Mouse (Mus musculus) midbrain, embryonic 15.5 days (tissue): ENCODE results near the gene Babam1. TPM values are rescaled to one million over a fixed set of nuclear protein-coding genes. Genes with fewer than 3 reads are reported as not detected.

ENCODE experiments used
- ATAC-seq: fragments of 200-750 bp; cut with Nextera tagmentation; replicated peaks from 2 replicates; pipeline ENCODE4 v1.8.0; 2017; ENCODE audit warnings: moderate TSS enrichment
- H3K27ac ChIP-seq: fragments of 300-500 bp; sonication (generic); 2 replicates; pipeline ENCODE4 v1.5.1; 2015; ENCODE audit warnings: mild to moderate bottlenecking, inconsistent platforms
- H3K27me3 ChIP-seq: fragments of 300-500 bp; sonication (generic); replicated peaks from 2 replicates; pipeline ENCODE4 v1.6.1; 2015; ENCODE audit warnings: inconsistent platforms
- H3K36me3 ChIP-seq: fragments of 300-500 bp; sonication (generic); replicated peaks from 2 replicates; pipeline ENCODE4 v1.6.1; 2015; ENCODE audit warnings: inconsistent platforms
- H3K4me1 ChIP-seq: fragments of 300-500 bp; sonication (generic); 2 replicates; pipeline ENCODE4 v1.6.1; 2015; ENCODE audit warnings: inconsistent platforms
- H3K4me2 ChIP-seq: fragments of 300-500 bp; sonication (generic); 2 replicates; pipeline ENCODE4 v1.6.1; 2015; ENCODE audit warnings: inconsistent platforms, mild to moderate bottlenecking, moderate library complexity
- H3K4me3 ChIP-seq: fragments of 300-500 bp; sonication (generic); 2 replicates; pipeline ENCODE4 v1.5.1; 2015; ENCODE audit warnings: mild to moderate bottlenecking, inconsistent platforms
- H3K9ac ChIP-seq: fragments of 300-500 bp; sonication (generic); 2 replicates; pipeline ENCODE4 v1.6.1; 2015; ENCODE audit warnings: mild to moderate bottlenecking, inconsistent platforms
- H3K9me3 ChIP-seq: fragments of 300-500 bp; sonication (generic); 2 replicates; pipeline ENCODE4 v1.6.1; 2016; ENCODE audit warnings: inconsistent platforms
- WGBS: fragments of 180-500 bp; shearing (Covaris S2); methylation state at CpG from one replicate; pipeline ENCODE4 v1.1.7; 2015; ENCODE audit warnings: mixed read lengths; 5-methylcytosine and 5-hydroxymethylcytosine counted together
- polyA plus RNA-seq: library from polyadenylated mRNA; unstranded; fragments of >200 nt; fragmentation: Nextera tagmentation; extraction: Ambion mirVana; gene quantifications from 2 replicates; pipeline ENCODE4 v1.2.1, GENCODE M21; 2015

Gene Babam1
- polyA plus RNA-seq, 1 experiment from 2014 or later, result 101 TPM

DNA sequence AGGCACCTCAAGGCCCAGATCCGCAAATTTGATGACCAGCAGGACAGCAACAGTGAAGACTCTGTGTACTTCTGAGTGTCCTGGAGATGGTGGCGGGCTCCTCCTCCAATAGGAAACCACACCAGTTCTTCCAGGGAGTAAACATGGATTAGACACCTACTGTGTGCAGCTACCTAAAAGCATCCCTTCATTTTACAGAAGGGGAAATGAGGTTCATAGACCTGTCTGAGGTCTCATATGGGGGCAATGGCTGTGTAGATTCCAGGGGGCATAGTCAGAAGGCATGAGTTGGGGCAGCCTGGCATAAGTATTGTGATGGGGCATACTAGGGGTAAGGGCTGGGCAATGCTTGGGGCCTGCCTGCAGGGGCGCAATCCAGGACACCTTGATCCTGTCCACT is 23.7 kb upstream of the Babam1 start:
- Histone ChIP-seq H3K9ac (no peak overlapping the region), H3K36me3 (0 out of 2 replicates have a peak, but pooled peaks cover 3% of the 10 kb centered on the region), H3K4me1 (peaks cover 35% of the 10 kb centered on the region), H3K4me3 (no peak overlapping the region), H3K9me3 (no peaks in the 10 kb centered on the region), H3K27ac (no peak overlapping the region), H3K4me2 (no peak overlapping the region), H3K27me3 (peaks cover 3% of the 10 kb centered on the region; the same call in 1 of the 2 replicates)
- 89% methylated on average over 3 of the region's 3 CpGs for WGBS
- ATAC-seq, result no peak

GRCm38 (mm10) chr8:71374616-71375206 is 21.9 kb upstream of the Babam1 start:
- Histone ChIP-seq H3K27ac (no peak overlapping the region), H3K27me3 (peaks cover 3% of the 10 kb centered on the region; the same call in 1 of the 2 replicates), H3K9ac (no peak overlapping the region), H3K4me2 (0 out of 2 replicates have a peak overlapping the region, but pooled peaks have one; percentile 80), H3K36me3 (no peaks in the 10 kb centered on the region), H3K4me3 (no peak overlapping the region), H3K9me3 (no peaks in the 10 kb centered on the region), H3K4me1 (peaks cover 39% of the 10 kb centered on the region)
- no peak for ATAC-seq
- 75% methylated on average over 17 of the region's 17 CpGs for WGBS

GRCm38 (mm10) chr8:71375581-71376422 is 20.9 kb upstream of the Babam1 start:
- ATAC-seq, result peak; percentile 8; the same call in 1 of the 2 replicates
- peak overlapping the region; percentile 79 for H3K27ac ChIP-seq
- no peaks in the 10 kb centered on the region for H3K36me3 ChIP-seq
- 4% methylated on average over 61 of the region's 74 CpGs for WGBS
- peaks cover 44% of the 10 kb centered on the region for H3K4me1 ChIP-seq
- H3K27me3 ChIP-seq, result peaks cover 3% of the 10 kb centered on the region; the same call in 1 of the 2 replicates
- peak overlapping the region; percentile 80 for H3K4me2 ChIP-seq
- no peaks in the 10 kb centered on the region for H3K9me3 ChIP-seq
- H3K4me3 ChIP-seq, result peak overlapping the region; percentile 39
- peak overlapping the region; percentile 49 for H3K9ac ChIP-seq

DNA sequence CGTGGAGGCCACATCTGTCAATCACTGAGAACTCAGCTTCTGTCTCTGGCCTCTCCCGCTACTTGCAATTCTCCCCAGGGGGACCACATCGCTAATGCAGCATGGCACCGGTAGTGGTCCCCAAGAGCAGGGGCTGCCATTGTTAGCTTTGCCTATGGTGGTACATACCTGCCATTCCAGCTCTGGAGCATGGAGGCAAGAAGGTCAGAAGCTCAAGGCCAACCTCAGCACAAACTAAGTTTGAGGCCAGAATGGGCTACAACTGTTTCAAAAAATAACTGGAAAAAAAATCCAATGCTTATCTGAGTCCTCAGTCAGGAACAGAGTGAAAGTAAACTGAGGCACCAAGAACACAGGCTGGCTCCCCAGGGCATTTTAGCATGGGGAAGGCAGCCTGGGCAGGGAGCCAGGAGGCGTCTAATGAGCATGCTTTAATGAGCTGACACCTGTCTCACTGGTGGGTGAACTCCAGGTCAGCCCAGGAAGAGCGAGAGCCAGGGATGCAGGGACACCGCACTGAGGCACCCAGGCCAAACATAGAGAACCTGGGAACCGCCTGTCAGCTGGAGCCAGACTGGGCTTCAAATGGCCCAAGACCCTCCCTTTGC is 20.1 kb upstream of the Babam1 start:
- H3K9ac ChIP-seq, result peak overlapping the region; percentile 49; the same call in 1 of the 2 replicates
- peaks cover 3% of the 10 kb centered on the region; the same call in 1 of the 2 replicates for H3K27me3 ChIP-seq
- no peak for ATAC-seq
- peaks cover 50% of the 10 kb centered on the region for H3K4me1 ChIP-seq
- H3K4me3 ChIP-seq, result peak overlapping the region; percentile 39
- H3K36me3 ChIP-seq, result no peaks in the 10 kb centered on the region
- H3K9me3 ChIP-seq, result no peaks in the 10 kb centered on the region
- peak overlapping the region; percentile 80 for H3K4me2 ChIP-seq
- 33% methylated on average over 8 of the region's 8 CpGs for WGBS
- peak overlapping the region; percentile 79; the same call in 1 of the 2 replicates for H3K27ac ChIP-seq

DNA sequence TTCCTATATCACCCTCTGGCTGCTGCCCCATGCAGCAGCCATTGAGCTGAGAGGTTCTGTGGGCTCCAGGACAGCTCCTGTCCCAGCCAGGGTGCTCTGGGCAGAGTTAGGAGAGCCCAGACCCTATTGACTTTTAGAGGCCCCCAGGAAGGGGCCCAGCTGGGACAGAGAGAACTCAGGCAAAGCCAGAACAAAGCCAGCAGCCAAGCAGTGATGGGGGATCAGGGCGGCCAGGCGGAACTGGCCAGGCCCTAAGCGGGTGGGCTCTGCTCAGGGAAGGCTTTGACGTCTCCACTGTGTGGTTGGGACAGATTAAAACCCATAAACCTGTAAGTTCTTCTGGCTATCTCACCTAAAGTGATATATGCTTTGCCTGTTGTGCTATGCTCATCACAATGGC is 17.7 kb upstream of the Babam1 start:
- Histone ChIP-seq H3K27ac (no peak overlapping the region), H3K4me2 (peak overlapping the region; percentile 93), H3K9ac (0 out of 2 replicates have a peak overlapping the region, but pooled peaks have one; percentile 76), H3K4me1 (peaks cover 54% of the 10 kb centered on the region), H3K9me3 (no peaks in the 10 kb centered on the region), H3K27me3 (peaks cover 3% of the 10 kb centered on the region; the same call in 1 of the 2 replicates), H3K36me3 (no peaks in the 10 kb centered on the region), H3K4me3 (peak overlapping the region; percentile 74; the same call in 1 of the 2 replicates)
- 26% methylated on average over 4 of the region's 4 CpGs for WGBS
- no peak for ATAC-seq

DNA sequence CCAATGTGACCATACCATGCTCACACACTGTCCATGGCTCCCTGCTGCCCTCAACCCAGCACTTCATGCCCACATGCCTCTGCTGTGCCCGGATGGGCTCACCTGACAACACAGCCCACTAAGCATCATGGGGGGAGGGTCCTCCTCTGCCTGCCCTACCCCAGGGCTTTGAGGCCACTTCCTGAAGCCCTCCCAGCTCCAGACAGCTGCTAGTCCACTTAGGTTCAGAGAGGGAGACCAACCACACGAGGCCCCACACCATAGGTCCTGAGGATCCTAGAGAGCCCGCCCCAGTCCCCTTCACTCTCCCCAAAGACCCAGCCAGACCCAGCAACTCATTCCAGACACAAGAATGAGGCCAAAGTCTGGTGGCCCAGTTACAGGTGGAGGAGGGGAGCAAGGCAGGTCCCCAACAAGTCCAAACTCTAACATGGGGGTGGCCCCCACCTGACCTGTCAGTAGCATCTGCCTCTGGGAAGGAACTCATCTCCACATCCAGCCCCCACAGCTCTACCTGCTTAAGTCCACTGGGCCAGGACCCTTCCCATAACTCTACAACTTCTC is 17.1 kb upstream of the Babam1 start:
- Histone ChIP-seq H3K27ac (no peak overlapping the region), H3K4me1 (peaks cover 54% of the 10 kb centered on the region), H3K27me3 (peaks cover 3% of the 10 kb centered on the region; the same call in 1 of the 2 replicates), H3K4me3 (peak overlapping the region; percentile 74), H3K9ac (peak overlapping the region; percentile 76; the same call in 1 of the 2 replicates), H3K4me2 (peak overlapping the region; percentile 93), H3K9me3 (no peaks in the 10 kb centered on the region), H3K36me3 (no peaks in the 10 kb centered on the region)
- no peak for ATAC-seq
- 41% methylated on average over 3 of the region's 3 CpGs for WGBS

- ATAC-seq, result 0 out of 2 replicates have a peak, but pooled peaks have one; percentile 1
- under 1% methylated on average over 72 of the region's 72 CpGs for WGBS
- H3K27ac ChIP-seq, result no peak overlapping the region
These were observed 16.2 kb upstream of the Babam1 start for GRCm38 (mm10) chr8:71380178-71381171.

GRCm38 (mm10) chr8:71381421-71381970 is 15.2 kb upstream of the Babam1 start, which contains the start of gene Nr2f6:
TSS of gene Nr2f6 (minus strand) at chr8:71381960.
- H3K27me3 ChIP-seq, result peaks cover 3% of the 10 kb centered on the region; the same call in 1 of the 2 replicates
- H3K4me1 ChIP-seq, result peaks cover 43% of the 10 kb centered on the region
- no peaks in the 10 kb centered on the region for H3K36me3 ChIP-seq
- under 1% methylated on average over 81 of the region's 89 CpGs for WGBS
- H3K27ac ChIP-seq, result peak within 1 kb of the TSS; percentile 85
- H3K4me3 ChIP-seq, result peak within 1 kb of the TSS; percentile 74
- H3K9me3 ChIP-seq, result no peaks in the 10 kb centered on the region
- peak within 1 kb of the TSS; percentile 93 for H3K4me2 ChIP-seq
- peak within 1 kb of the TSS; percentile 76 for H3K9ac ChIP-seq
- ATAC-seq, result peak; percentile 68

More at GRCm38 (mm10) chr8:71380178-71381171, 16.2 kb upstream of the Babam1 start:
- Histone ChIP-seq H3K36me3 (no peaks in the 10 kb centered on the region), H3K4me3 (peak overlapping the region; percentile 74), H3K9me3 (no peaks in the 10 kb centered on the region), H3K27me3 (peaks cover 3% of the 10 kb centered on the region; the same call in 1 of the 2 replicates), H3K9ac (peak overlapping the region; percentile 76), H3K4me1 (peaks cover 53% of the 10 kb centered on the region), H3K4me2 (peak overlapping the region; percentile 93)

GRCm38 (mm10) chr8:71381971-71382961 is 14.4 kb upstream of the Babam1 start:
- ATAC-seq, result peak; percentile 86
- peak overlapping the region; percentile 76 for H3K9ac ChIP-seq
- H3K4me3 ChIP-seq, result peak overlapping the region; percentile 74
- no peaks in the 10 kb centered on the region for H3K36me3 ChIP-seq
- no peaks in the 10 kb centered on the region for H3K9me3 ChIP-seq
- H3K4me2 ChIP-seq, result peak overlapping the region; percentile 93
- H3K27ac ChIP-seq, result peak overlapping the region; percentile 85
- H3K4me1 ChIP-seq, result peaks cover 37% of the 10 kb centered on the region
- WGBS, result 2% methylated on average over 46 of the region's 80 CpGs
- peaks cover 3% of the 10 kb centered on the region; the same call in 1 of the 2 replicates for H3K27me3 ChIP-seq

DNA sequence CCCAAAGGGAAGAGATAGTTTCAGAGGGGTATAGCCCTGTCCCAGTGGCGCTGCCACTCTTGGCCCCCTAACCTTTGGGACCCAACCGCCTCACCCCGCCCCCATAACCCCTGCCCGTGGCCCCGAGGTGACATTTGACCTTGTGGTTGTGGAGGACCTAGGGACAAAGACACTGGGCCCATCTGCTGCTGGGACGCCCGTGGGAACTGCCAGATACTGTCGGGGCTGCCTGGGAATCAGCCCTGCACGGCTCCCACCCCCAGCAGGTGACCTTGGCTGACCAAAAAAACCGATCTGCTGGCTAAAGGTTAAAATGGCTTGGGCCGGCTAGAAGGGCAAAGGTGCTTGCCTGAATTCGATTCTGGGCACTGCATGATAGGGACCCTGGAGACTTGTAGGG is 13.3 kb upstream of the Babam1 start:
- WGBS, result 8% methylated on average over 12 of the region's 12 CpGs
- Histone ChIP-seq H3K4me1 (peaks cover 37% of the 10 kb centered on the region), H3K9me3 (no peaks in the 10 kb centered on the region), H3K27ac (peak overlapping the region; percentile 85), H3K36me3 (no peaks in the 10 kb centered on the region), H3K4me3 (no peak overlapping the region), H3K9ac (no peak overlapping the region), H3K27me3 (no peaks in the 10 kb centered on the region), H3K4me2 (no peak overlapping the region)
- no peak for ATAC-seq
